Comparison of ENCODE assay signal across 14 mouse cellular contexts in genomic region chr1:120055475-120055874, GRCm38 (mm10). TPM values are rescaled to one million over a fixed set of nuclear protein-coding genes. Genes with fewer than 3 reads are reported as not detected.
DNase-seq lines count a peak whose midpoint lies in the region; ATAC-seq and TF ChIP-seq lines count a peak whose summit lies in the region.
"Had no signal": no experiment of that assay in that cellular context is flagged by ENCODE, and none has a peak within 500 bp of the region (broad histone marks: within the 10 kb centered on the region; RNA-seq: fewer than 3 reads in every experiment).

No protein-coding gene starts in this region.

- no peaks in the 10 kb centered on the region for H3K36me3 ChIP-seq in kidney, postnatal 0 days (ENCODE audit: insufficient read depth, low read length)
- H3K36me3 ChIP-seq in small intestine, adult 2 months (ENCODE audit: control insufficient read depth, insufficient read depth, low read length) = no peaks in the 10 kb centered on the region
- H3K36me3 ChIP-seq: embryonic facial prominence, embryonic 10.5 days had no signal

- DNase-seq in kidney, postnatal 0 days (ENCODE audit: low spot score) = no peak
- no peak for DNase-seq in kidney, adult 11 months
- peak; percentile 29 to 57 for DNase-seq in CD8-positive naive resting alpha-beta T cell, adult 2 months (ENCODE audit: low read depth in 2 of 2, low spot score in 2 of 2)
- DNase-seq in embryo, embryonic 10 days (ENCODE audit: low spot score) = no peak
- no peak for DNase-seq in layer of hippocampus, adult 9-11 months
- DNase-seq in left cerebral cortex, adult 9 months (ENCODE audit: low spot score in 2 of 2) = no peak
- DNase-seq: right cerebral cortex, postnatal 25 days had no signal

- no peak for ATAC-seq in kidney, postnatal 0 days (replicated peaks; ENCODE audit: low FRiP score, low read depth)
- peak; percentile 84 to 92 for ATAC-seq in hematopoietic stem cell, adult 5-6 weeks (replicated peaks in 1 of 2; ENCODE audit: insufficient read depth in 1 of 2, low FRiP score in 2 of 2, low TSS enrichment in 1 of 2, low read depth in 1 of 2, poor library complexity in 2 of 2, severe bottlenecking in 2 of 2)
- ATAC-seq: forebrain, embryonic 16.5 days had no signal

- H3K4me3 ChIP-seq in kidney, postnatal 0 days (replicated peaks; ENCODE audit: low read depth, low read length) = no peak overlapping the region
- H3K4me3 ChIP-seq in small intestine, adult 2 months (ENCODE audit: low read depth, low read length) = no peak overlapping the region
- H3K4me3 ChIP-seq: embryonic facial prominence, embryonic 10.5 days had no signal

- TF ChIP-seq CTCF in kidney, postnatal 0 days (IDR thresholded peaks at IDR 0.05; ENCODE audit: low read depth) = no peak
- TF ChIP-seq CTCF in small intestine, adult 2 months (IDR thresholded peaks at IDR 0.05; ENCODE audit: extremely low read depth, insufficient read length, insufficient replicate concordance, low read depth, low read length) = no peak

- no peak overlapping the region for H3K4me2 ChIP-seq in kidney, postnatal 0 days (ENCODE audit: low read length)

- H3K27ac ChIP-seq in kidney, postnatal 0 days = peak overlapping the region; percentile 54; the same call in 1 of the 2 replicates
- H3K27ac ChIP-seq in small intestine, adult 2 months (ENCODE audit: insufficient read depth, low read depth, low read length) = 0 out of 2 replicates have a peak overlapping the region, but pooled peaks have one; percentile 37
- H3K27ac ChIP-seq: embryonic facial prominence, embryonic 10.5 days had no signal

- H3K9me3 ChIP-seq in kidney, postnatal 0 days (replicated peaks; ENCODE audit: low read length) = no peaks in the 10 kb centered on the region
- H3K9me3 ChIP-seq: embryonic facial prominence, embryonic 10.5 days had no signal

- WGBS in kidney, postnatal 0 days = 53% methylated on average over 6 of the region's 6 CpGs
- WGBS in small intestine, adult 2 months = 67% methylated on average over 6 of the region's 6 CpGs

- no peak overlapping the region for H3K9ac ChIP-seq in kidney, postnatal 0 days (ENCODE audit: low read depth, low read length)

- H3K27me3 ChIP-seq in kidney, postnatal 0 days (ENCODE audit: insufficient read depth, low read length) = no peaks in the 10 kb centered on the region
- H3K27me3 ChIP-seq in small intestine, adult 2 months (ENCODE audit: control insufficient read depth, insufficient read depth, low read length) = no peaks in the 10 kb centered on the region

- peaks cover 24% of the 10 kb centered on the region for H3K4me1 ChIP-seq in kidney, postnatal 0 days (replicated peaks; ENCODE audit: insufficient read depth, low read length)
- H3K4me1 ChIP-seq in small intestine, adult 2 months (ENCODE audit: control insufficient read depth, insufficient read depth, insufficient read length, low read length) = no peaks in the 10 kb centered on the region

- no peak for TF ChIP-seq POLR2A in small intestine, adult 2 months (IDR thresholded peaks at IDR 0.05; ENCODE audit: low read depth, low read length)

RNA-seq across cellular contexts. Expression of gene Tmem37, which starts 18.4 kb away (rescaled TPM):
- 166 and 180 TPM in 2 replicates for polyA plus RNA-seq in kidney, postnatal 0 days (2015; fragmentation: Nextera tagmentation; extraction: Ambion mirVana)
- total RNA-seq in hematopoietic stem cell, adult 5-6 weeks (2017) = 0.25 and 2.6 TPM in 2 replicates
- polyA plus RNA-seq in small intestine, adult 2 months (2012; rRNA removed) = 121 and 171 TPM in 2 replicates

RNA-seq across cellular contexts. Expression of gene Sctr, which starts 48.8 kb away (rescaled TPM):
- 0.63 and 0.75 TPM in 2 replicates for polyA plus RNA-seq in kidney, postnatal 0 days (2015; fragmentation: Nextera tagmentation; extraction: Ambion mirVana)
- total RNA-seq in hematopoietic stem cell, adult 5-6 weeks (2017) = not detected in 2 replicates
- 1.1 and 2.5 TPM in 2 replicates for polyA plus RNA-seq in small intestine, adult 2 months (2012; rRNA removed)
- total RNA-seq: heart, postnatal 25 days had no signal
- polyA plus RNA-seq: liver, embryonic 16.5 days had no signal

RNA-seq across cellular contexts. Expression of gene Cfap221, which starts 58.4 kb away (rescaled TPM):
- polyA plus RNA-seq in kidney, postnatal 0 days (2015; fragmentation: Nextera tagmentation; extraction: Ambion mirVana) = not detected in 2 replicates
- not detected in 2 replicates for total RNA-seq in hematopoietic stem cell, adult 5-6 weeks (2017)
- polyA plus RNA-seq in small intestine, adult 2 months (2012; rRNA removed) = not detected in 2 replicates
- total RNA-seq: heart, postnatal 25 days had no signal
- polyA plus RNA-seq: embryonic facial prominence, embryonic 10.5 days; liver, embryonic 16.5 days; neural tube, embryonic 11.5 days had no signal

Comparison
In these comparisons a context has a peak if more than half of its experiments do, and no peak if none do; other contexts are left out.
1. DNase-seq: peak in CD8-positive naive resting alpha-beta T cell, adult 2 months (2 of 2); none in kidney, postnatal 0 days (single experiment), kidney, adult 11 months (single experiment), embryo, embryonic 10 days (single experiment), layer of hippocampus, adult 9-11 months (single experiment) and left cerebral cortex, adult 9 months (0 of 2).